Mouse (Mus musculus) heart, adult 2 months (tissue): Measurements from ENCODE around the gene Nsd2.

Source experiments
- CTCF ChIP-seq: fragments of 200-600 bp; IDR thresholded peaks from 2 replicates; pipeline ENCODE4 v1.8.1; 2022; ENCODE audit warnings: antibody characterized with exemption, mild to moderate bottlenecking, moderate library complexity
- EP300 ChIP-seq: fragments of 200-500 bp; IDR thresholded peaks from 2 replicates; pipeline ENCODE4 v1.6.1; 2011; ENCODE audit warnings: low read depth, low read length, control low read depth; ENCODE audit not compliant: insufficient read depth
- POLR2A ChIP-seq: fragments of 200-500 bp; IDR thresholded peaks from 2 replicates; pipeline ENCODE4 v1.6.1; 2011; ENCODE audit warnings: mild to moderate bottlenecking, low read depth, low read length, control low read depth; ENCODE audit not compliant: insufficient read depth

GRCm38 (mm10) chr5:33851466-33851865, 30.9 kb downstream of the Nsd2 start:
- TF ChIP-seq CTCF = no peak
- TF ChIP-seq POLR2A = no peak
- no peak for TF ChIP-seq EP300
